Mouse (Mus musculus) stomach, postnatal 0 days (tissue): ENCODE measurements around the gene Psg19. TPM values are rescaled to one million over a fixed set of nuclear protein-coding genes. Genes with fewer than 3 reads are reported as not detected.
"Not testable (repeated sequence)": the region's sequence is repeated elsewhere in the genome, so short reads cannot be mapped to it uniquely, and the experiment has no call there.

Experiments
- ATAC-seq: fragments of 200-750 bp; cut with Nextera tagmentation; 2 replicates; pipeline ENCODE4 v1.8.0; 2017; ENCODE audit not compliant: low FRiP score, low TSS enrichment
- DNase-seq: peaks from one replicate; pipeline ENCODE4 v3.0.0-alpha.2; 2016; ENCODE audit warnings: low spot score
- H3K27ac ChIP-seq: fragments of 300-500 bp; sonication (generic); replicated peaks from 2 replicates; pipeline ENCODE4 v1.5.1; 2014; ENCODE audit warnings: mild to moderate bottlenecking, control low read depth
- H3K27me3 ChIP-seq: fragments of 300-500 bp; sonication (generic); 2 replicates; pipeline ENCODE4 v1.6.1; 2014; ENCODE audit warnings: low read length; ENCODE audit not compliant: control insufficient read depth, insufficient read depth
- H3K36me3 ChIP-seq: fragments of 300-500 bp; sonication (generic); 2 replicates; pipeline ENCODE4 v1.6.1; 2014; ENCODE audit warnings: low read length, mixed read lengths; ENCODE audit not compliant: control insufficient read depth, insufficient read depth
- H3K4me1 ChIP-seq: fragments of 300-500 bp; sonication (generic); replicated peaks from 2 replicates; pipeline ENCODE4 v1.6.1; 2014; ENCODE audit warnings: antibody characterized with exemption; ENCODE audit not compliant: control insufficient read depth, insufficient read depth
- H3K4me2 ChIP-seq: fragments of 300-500 bp; sonication (generic); replicated peaks from 2 replicates; pipeline ENCODE4 v1.6.1; 2014; ENCODE audit warnings: low read depth, mild to moderate bottlenecking, control low read depth, moderate library complexity
- H3K4me3 ChIP-seq: fragments of 300-500 bp; sonication (generic); 2 replicates; pipeline ENCODE4 v1.5.1; 2014; ENCODE audit warnings: low read depth, low read length, control low read depth
- H3K9ac ChIP-seq: fragments of 300-500 bp; sonication (generic); 2 replicates; pipeline ENCODE4 v1.6.1; 2014; ENCODE audit warnings: mild to moderate bottlenecking, low read length, control low read depth, mixed read lengths
- H3K9me3 ChIP-seq: fragments of 300-500 bp; sonication (generic); 2 replicates; pipeline ENCODE4 v1.6.1; 2016; ENCODE audit warnings: low read length; ENCODE audit not compliant: control insufficient read depth
- CTCF ChIP-seq: IDR thresholded peaks from 2 replicates; pipeline ENCODE4 v1.5.1; 2016; ENCODE audit warnings: antibody characterized with exemption, low read depth, mild to moderate bottlenecking, moderate library complexity
- EP300 ChIP-seq: optimal IDR thresholded peaks from 2 replicates; pipeline ENCODE3; 2016; ENCODE audit warnings: antibody characterized with exemption
- WGBS: fragments of 180-500 bp; shearing (Covaris S2); extraction: QIAGEN DNeasy Blood & Tissue Kit; methylation state at CpG from one replicate; pipeline ENCODE4 v1.1.7; 2014; 5-methylcytosine and 5-hydroxymethylcytosine counted together
- polyA plus RNA-seq: library from polyadenylated mRNA; unstranded; fragments of >200 nt; fragmentation: Nextera tagmentation; extraction: Ambion mirVana; gene quantifications from 2 replicates; pipeline ENCODE4 v1.2.1, GENCODE M21; 2015

Gene Psg19
- polyA plus RNA-seq, 1 experiment from 2014 or later, result not detected

DNA sequence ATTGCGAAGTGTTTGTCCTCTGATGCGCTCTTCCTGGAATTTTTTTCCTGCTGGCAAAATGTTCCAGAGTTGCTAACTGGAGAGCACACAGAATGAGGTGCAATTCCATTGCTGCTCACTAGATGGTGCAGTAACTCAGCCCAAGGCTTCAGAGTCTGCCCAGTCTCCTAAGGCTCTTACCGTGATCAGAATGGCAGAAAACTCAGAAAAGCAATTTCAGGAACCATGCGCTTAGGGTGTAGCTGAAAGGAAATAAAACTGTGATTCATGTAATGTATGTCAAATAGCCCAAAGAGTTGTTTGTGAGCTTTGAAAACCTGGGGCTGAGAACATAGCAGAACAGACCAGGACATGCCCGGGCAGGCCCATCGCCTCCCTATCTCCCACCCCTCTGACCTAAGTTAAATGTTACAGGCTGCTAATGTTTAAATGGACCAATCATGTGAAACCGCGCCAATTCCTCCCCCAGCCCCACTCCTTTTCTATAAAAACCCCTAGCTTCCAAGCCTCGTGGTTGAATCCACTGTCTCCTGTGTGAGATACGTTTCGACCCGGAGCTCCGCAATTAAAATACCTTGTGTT lies 48.3 kb downstream of the Psg19 start:
- not testable (repeated sequence) for H3K4me2 ChIP-seq, H3K4me1 ChIP-seq, H3K27ac ChIP-seq, H3K9ac ChIP-seq, H3K9me3 ChIP-seq, H3K27me3 ChIP-seq, H3K4me3 ChIP-seq, H3K36me3 ChIP-seq
- ATAC-seq (peak; percentile 59; the same call in 1 of the 2 replicates), DNase-seq (peak; percentile 69)
- 58% methylated on average over 11 of the region's 13 CpGs for WGBS
- TF ChIP-seq CTCF, result peak; percentile 91

- no peak for TF ChIP-seq CTCF
- TF ChIP-seq EP300, result no peak
- ATAC-seq (no peak), DNase-seq (no peak)
- Histone ChIP-seq H3K27ac (no peak overlapping the region), H3K4me2 (no peak overlapping the region), H3K4me1 (no peaks in the 10 kb centered on the region), H3K9me3 (no peaks in the 10 kb centered on the region), H3K9ac (no peak overlapping the region), H3K27me3 (no peaks in the 10 kb centered on the region), H3K4me3 (no peak overlapping the region), H3K36me3 (no peaks in the 10 kb centered on the region)
- 28% methylated on average over 6 of the region's 6 CpGs for WGBS
Observed at GRCm38 (mm10) chr7:18748994-18749895, 49.1 kb downstream of the Psg19 start.

DNA sequence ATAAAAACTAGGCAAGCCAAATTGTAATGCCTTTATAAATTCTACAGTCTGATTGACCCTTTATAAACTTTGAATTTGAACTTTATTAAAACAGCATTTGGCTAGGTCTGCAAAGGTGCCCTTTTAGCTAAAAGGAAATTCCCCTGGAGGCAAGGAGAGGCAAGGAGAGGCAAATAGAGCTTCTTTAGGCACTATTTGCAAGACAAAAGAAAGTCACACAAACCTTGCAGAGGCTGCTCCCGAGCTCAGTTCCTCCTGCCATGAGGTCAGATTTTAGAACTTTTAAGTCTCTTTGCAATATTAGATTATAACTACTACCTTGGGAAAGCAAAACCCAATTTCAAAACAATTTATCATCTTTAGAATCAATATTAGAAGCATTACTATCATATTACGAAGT lies 50.9 kb downstream of the Psg19 start:
- WGBS, result 50% methylated on average over 2 of the region's 2 CpGs
- H3K4me1 ChIP-seq, ATAC-seq: not testable (repeated sequence)

DNA sequence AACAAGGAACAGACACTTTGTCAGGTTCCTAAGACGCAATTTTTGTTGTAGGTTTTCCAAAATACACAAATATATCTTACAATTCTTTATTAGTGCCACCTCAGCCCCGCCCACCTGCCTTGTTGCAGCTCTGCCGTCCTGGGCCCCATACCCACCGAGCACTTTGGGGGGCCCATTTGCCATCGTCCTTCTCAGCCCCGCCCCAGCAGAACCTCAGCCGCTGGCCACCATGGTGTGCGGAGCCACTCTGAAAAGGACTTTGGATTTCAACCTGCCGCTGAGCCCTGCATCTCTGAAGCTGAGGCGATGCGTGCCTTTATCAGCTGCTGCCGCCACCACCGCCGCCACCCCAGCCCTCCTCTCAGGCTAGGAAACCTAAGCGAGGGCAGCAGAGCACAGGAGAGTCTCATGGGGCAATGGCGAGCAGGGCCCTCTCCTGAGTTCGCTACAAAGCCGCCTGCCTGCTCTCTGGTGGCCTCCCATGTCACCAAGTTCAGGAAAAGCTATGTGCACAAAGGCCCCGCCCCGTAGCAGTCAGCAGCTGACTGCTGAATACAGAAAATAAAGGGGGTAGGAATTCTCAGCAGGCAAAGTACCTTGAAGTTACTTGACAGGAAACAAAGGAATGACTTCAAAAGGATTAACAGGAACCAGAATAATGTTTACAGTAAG lies 52.0 kb downstream of the Psg19 start:
- Histone ChIP-seq H3K4me1 (no peaks in the 10 kb centered on the region), H3K9me3 (no peaks in the 10 kb centered on the region), H3K36me3 (no peaks in the 10 kb centered on the region), H3K9ac (no peak overlapping the region; the same call in 1 of the 2 replicates), H3K27me3 (no peaks in the 10 kb centered on the region), H3K27ac (0 out of 2 replicates have a peak overlapping the region, but pooled peaks have one; percentile 45), H3K4me3 (peak overlapping the region; percentile 21), H3K4me2 (peak overlapping the region; percentile 45)
- peak; percentile 61 for DNase-seq
- WGBS, result 9% methylated on average over 20 of the region's 20 CpGs
- peak; percentile 84 for ATAC-seq
- peak; percentile 23 for TF ChIP-seq CTCF
- TF ChIP-seq EP300, result no peak

More for the DNA sequence above, 50.9 kb downstream of the Psg19 start:
- not testable (repeated sequence) for H3K36me3 ChIP-seq, H3K27ac ChIP-seq, H3K4me2 ChIP-seq, H3K27me3 ChIP-seq, H3K9me3 ChIP-seq, H3K9ac ChIP-seq, DNase-seq, H3K4me3 ChIP-seq

Other genes with a start within 250 kb of the Psg19 start
- gene Psg27, start 231.2 kb downstream of the Psg19 start, polyA plus RNA-seq, result not detected in 2 replicates
- gene Psg23, start 182.0 kb downstream of the Psg19 start, polyA plus RNA-seq, result not detected in 2 replicates
- not detected in 2 replicates for gene Psg21, start 141.8 kb downstream of the Psg19 start, polyA plus RNA-seq
- gene Psg20, start 112.3 kb downstream of the Psg19 start, polyA plus RNA-seq, result not detected in 2 replicates
- gene Psg22, start 80.4 kb downstream of the Psg19 start, polyA plus RNA-seq, result not detected in 2 replicates
- 0.06 and 0.08 TPM in 2 replicates for gene Psg17, start 23.1 kb upstream of the Psg19 start, polyA plus RNA-seq
- 1.3 and 1.4 TPM in 2 replicates for gene Mill2, start 41.4 kb upstream of the Psg19 start, polyA plus RNA-seq
- gene Pglyrp1, start 72.8 kb upstream of the Psg19 start, polyA plus RNA-seq, result 103 and 110 TPM in 2 replicates
- gene Ccdc61, start 111.9 kb upstream of the Psg19 start, polyA plus RNA-seq, result 15.4 and 19.1 TPM in 2 replicates
- 0.18 and 0.22 TPM in 2 replicates for gene Nova2, start 127.4 kb upstream of the Psg19 start, polyA plus RNA-seq
- not detected in 2 replicates for gene Nanos2, start 188.9 kb upstream of the Psg19 start, polyA plus RNA-seq
- 1.3 and 1.4 TPM in 2 replicates for gene Mypop, start 192.7 kb upstream of the Psg19 start, polyA plus RNA-seq
- 9.8 and 12.0 TPM in 2 replicates for gene Irf2bp1, start 205.5 kb upstream of the Psg19 start, polyA plus RNA-seq
- gene Foxa3, start 225.0 kb upstream of the Psg19 start, polyA plus RNA-seq, result 39.2 and 46.0 TPM in 2 replicates
- gene Sympk, start 225.9 kb upstream of the Psg19 start, polyA plus RNA-seq, result 9.1 and 9.6 TPM in 2 replicates